Mouse (Mus musculus): ENCODE results near the gene Ass1. TPM values are rescaled to one million over a fixed set of nuclear protein-coding genes. Genes with fewer than 3 reads are reported as not detected.
"Not testable (repeated sequence)": the region's sequence is repeated elsewhere in the genome, so short reads cannot be mapped to it uniquely, and the experiment has no call there.

Ass1 gene
- polyA plus RNA-seq, 1 experiment from 2014 or later: 8.0 TPM

GRCm38 (mm10) chr2:31524641-31525040 is 54.6 kb downstream of the Ass1 start:
- ATAC-seq (ENCODE audit: low FRiP score): no peak
- Histone ChIP-seq H3K27me3 (peaks cover 76% of the 10 kb centered on the region), H3K9ac (no peak overlapping the region), H3K4me2 (no peak overlapping the region), H3K36me3 (no peaks in the 10 kb centered on the region), H3K4me1 (replicated peaks) (peaks cover 16% of the 10 kb centered on the region), H3K9me3 (no peaks in the 10 kb centered on the region), H3K27ac (no peak overlapping the region), H3K4me3 (no peak overlapping the region)
- WGBS: 83% methylated on average over 5 of the region's 5 CpGs

DNA sequence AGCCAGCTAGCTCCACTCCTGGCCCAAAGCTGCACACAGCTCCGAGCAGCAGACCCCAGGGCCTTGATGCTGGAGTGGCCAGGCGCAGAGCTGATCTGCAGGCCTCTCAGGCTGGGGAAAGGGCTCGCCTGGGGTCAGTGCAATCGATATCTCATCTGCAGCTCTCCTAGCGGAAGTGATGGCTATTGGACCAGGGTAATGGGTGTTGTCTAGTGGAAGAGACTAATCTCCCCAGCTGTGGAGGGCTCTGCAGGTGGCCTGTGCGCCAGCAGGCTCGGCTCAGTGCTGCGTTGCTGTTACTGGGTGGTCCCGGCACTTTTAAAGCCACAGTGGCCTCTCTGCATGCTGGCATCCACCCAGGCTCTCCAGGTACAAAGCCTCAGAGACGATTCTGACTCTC is 55.8 kb downstream of the Ass1 start:
- ATAC-seq (ENCODE audit: low FRiP score): no peak
- Histone ChIP-seq H3K9me3 (no peaks in the 10 kb centered on the region), H3K27ac (no peak overlapping the region), H3K36me3 (no peaks in the 10 kb centered on the region), H3K27me3 (peaks cover 85% of the 10 kb centered on the region), H3K9ac (no peak overlapping the region; the same call in 1 of the 2 replicates), H3K4me3 (no peak overlapping the region), H3K4me2 (no peak overlapping the region), H3K4me1 (replicated peaks) (peaks cover 11% of the 10 kb centered on the region; the same call in 1 of the 2 replicates)
- 25% methylated on average over 10 of the region's 10 CpGs for WGBS

DNA sequence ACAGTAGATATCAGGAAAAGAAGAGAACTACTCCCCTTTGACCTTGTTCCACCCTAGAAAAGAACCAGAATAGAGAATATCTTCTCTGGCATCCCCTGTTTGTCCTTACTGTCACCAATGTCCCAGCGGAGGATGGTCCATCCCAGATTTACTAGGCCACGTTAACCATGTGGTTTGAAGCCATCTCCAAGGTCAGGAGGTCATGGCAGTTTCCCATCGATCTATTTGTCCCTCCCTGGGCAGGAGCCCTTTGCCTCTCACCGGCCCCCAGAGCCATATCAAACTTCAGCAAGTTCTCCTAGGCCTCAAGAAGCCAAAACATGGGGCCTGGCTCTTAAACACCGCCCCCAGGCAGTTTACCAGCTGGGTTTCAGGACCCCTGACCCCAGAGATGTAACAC is 60.2 kb downstream of the Ass1 start:
- H3K4me3 ChIP-seq: no peak overlapping the region
- H3K4me2 ChIP-seq: no peak overlapping the region
- peaks cover 66% of the 10 kb centered on the region for H3K27me3 ChIP-seq
- 66% methylated on average over 5 of the region's 5 CpGs for WGBS
- peaks cover 11% of the 10 kb centered on the region; the same call in 1 of the 2 replicates for H3K4me1 ChIP-seq (replicated peaks)
- no peak for ATAC-seq (ENCODE audit: low FRiP score)
- H3K9me3 ChIP-seq: no peaks in the 10 kb centered on the region
- H3K36me3 ChIP-seq: no peaks in the 10 kb centered on the region
- no peak overlapping the region for H3K27ac ChIP-seq
- H3K9ac ChIP-seq: no peak overlapping the region

DNA sequence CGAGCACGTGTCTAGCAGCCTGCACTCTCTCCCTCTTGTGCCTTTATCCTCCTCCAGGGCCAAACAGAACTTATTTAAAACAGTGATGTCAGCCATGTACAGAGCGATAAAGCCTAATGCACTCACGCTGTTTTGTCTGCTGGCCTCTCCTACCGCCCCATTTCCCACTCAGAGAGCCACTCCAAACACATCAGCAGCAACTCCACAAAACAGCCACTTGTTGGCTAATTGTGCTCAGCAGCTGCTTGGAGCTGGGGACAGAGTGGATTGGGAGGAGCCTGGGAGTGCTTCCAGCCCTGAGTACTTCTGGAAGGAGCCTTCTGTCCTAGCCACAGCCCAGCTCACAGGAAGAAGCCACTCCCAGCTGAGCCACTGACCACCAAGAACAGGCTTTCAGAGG is 67.0 kb downstream of the Ass1 start:
- Histone ChIP-seq H3K4me3 (no peak overlapping the region), H3K4me1 (replicated peaks) (no peaks in the 10 kb centered on the region), H3K4me2 (no peak overlapping the region), H3K27me3 (peaks cover 44% of the 10 kb centered on the region), H3K9me3 (no peaks in the 10 kb centered on the region), H3K36me3 (no peaks in the 10 kb centered on the region), H3K27ac (no peak overlapping the region), H3K9ac (no peak overlapping the region)
- no peak for ATAC-seq (ENCODE audit: low FRiP score)
- 91% methylated on average over 5 of the region's 5 CpGs for WGBS

- Histone ChIP-seq H3K9ac (no peak overlapping the region), H3K27ac (no peak overlapping the region), H3K36me3 (no peaks in the 10 kb centered on the region), H3K4me1 (replicated peaks) (no peaks in the 10 kb centered on the region), H3K4me3 (no peak overlapping the region), H3K4me2 (no peak overlapping the region), H3K27me3 (peaks cover 54% of the 10 kb centered on the region), H3K9me3 (no peaks in the 10 kb centered on the region)
- WGBS: 79% methylated on average over 5 of the region's 5 CpGs
- ATAC-seq (ENCODE audit: low FRiP score): no peak
These were observed 68.7 kb downstream of the Ass1 start for GRCm38 (mm10) chr2:31538745-31539144.

GRCm38 (mm10) chr2:31541581-31541980 is 71.6 kb downstream of the Ass1 start:
- ATAC-seq (ENCODE audit: low FRiP score): no peak
- Histone ChIP-seq H3K27me3 (peaks cover 48% of the 10 kb centered on the region), H3K27ac (no peak overlapping the region)

DNA sequence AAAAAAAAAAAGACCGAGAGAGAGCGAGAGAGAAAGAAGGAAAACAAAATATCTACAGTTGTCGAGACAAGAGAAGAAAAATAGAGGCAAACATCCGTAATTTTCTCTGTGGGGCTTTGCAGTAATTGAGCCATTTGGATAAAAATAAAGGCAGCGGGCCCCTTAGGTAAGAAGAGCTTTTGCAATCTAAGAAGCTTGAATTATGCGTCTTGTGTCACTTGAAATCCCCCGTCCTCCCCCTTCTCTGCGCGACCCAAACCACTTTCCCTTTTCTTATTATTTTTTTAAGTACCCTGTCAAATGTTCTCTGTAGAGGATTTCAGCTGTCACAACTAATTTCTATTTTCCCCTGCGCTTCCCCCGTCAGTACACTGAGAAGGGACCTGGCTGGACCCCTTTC is 77.7 kb downstream of the Ass1 start:
- no peak overlapping the region for H3K27ac ChIP-seq
- WGBS: 62% methylated on average over 11 of the region's 11 CpGs
- H3K27me3 ChIP-seq: peaks cover 34% of the 10 kb centered on the region
- no peaks in the 10 kb centered on the region for H3K36me3 ChIP-seq
- no peak overlapping the region for H3K4me3 ChIP-seq
- no peaks in the 10 kb centered on the region for H3K4me1 ChIP-seq (replicated peaks)
- H3K9me3 ChIP-seq: no peaks in the 10 kb centered on the region
- no peak for ATAC-seq (ENCODE audit: low FRiP score)
- no peak overlapping the region for H3K9ac ChIP-seq
- no peak overlapping the region for H3K4me2 ChIP-seq

More at GRCm38 (mm10) chr2:31541581-31541980, 71.6 kb downstream of the Ass1 start:
- Histone ChIP-seq H3K36me3 (no peaks in the 10 kb centered on the region), H3K9ac (no peak overlapping the region), H3K4me3 (no peak overlapping the region), H3K9me3 (no peaks in the 10 kb centered on the region), H3K4me2 (no peak overlapping the region), H3K4me1 (replicated peaks) (no peaks in the 10 kb centered on the region)
- WGBS: 96% methylated on average over 5 of the region's 5 CpGs

DNA sequence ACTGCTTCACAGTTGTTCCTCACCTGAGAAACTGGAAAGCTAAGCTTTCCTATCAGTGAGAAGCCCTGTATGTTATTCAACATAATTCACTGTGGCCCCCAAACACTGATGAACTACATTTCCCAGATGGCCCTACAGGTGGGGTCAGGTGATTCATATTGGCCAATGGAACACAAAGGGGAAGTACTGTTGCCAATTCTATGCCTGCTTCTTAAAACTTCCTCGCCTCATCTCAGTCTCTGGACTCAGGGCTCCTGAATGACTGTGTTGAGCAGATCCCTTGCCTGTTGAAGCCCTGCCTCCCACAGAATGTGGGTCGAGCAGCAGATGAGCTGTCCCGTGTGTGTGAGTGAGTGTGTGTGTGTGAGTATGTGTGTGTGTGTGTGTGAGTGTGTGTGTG is 80.5 kb downstream of the Ass1 start:
- no peaks in the 10 kb centered on the region for H3K36me3 ChIP-seq
- H3K9me3 ChIP-seq: no peaks in the 10 kb centered on the region
- H3K27me3 ChIP-seq: peaks cover 33% of the 10 kb centered on the region
- no peak for ATAC-seq (ENCODE audit: low FRiP score)
- no peak overlapping the region for H3K4me2 ChIP-seq
- WGBS: 85% methylated on average over 3 of the region's 3 CpGs
- H3K9ac ChIP-seq: no peak overlapping the region
- no peak overlapping the region for H3K4me3 ChIP-seq
- H3K4me1 ChIP-seq (replicated peaks): no peaks in the 10 kb centered on the region
- H3K27ac ChIP-seq: no peak overlapping the region

- not testable (repeated sequence) for H3K27ac ChIP-seq; H3K4me1 ChIP-seq (replicated peaks); ATAC-seq (ENCODE audit: low FRiP score); H3K9ac ChIP-seq; H3K36me3 ChIP-seq; H3K4me3 ChIP-seq; H3K9me3 ChIP-seq; H3K4me2 ChIP-seq
- 90% methylated on average over 1 of the region's 3 CpGs for WGBS
- H3K27me3 ChIP-seq: peaks cover 28% of the 10 kb centered on the region
These were observed 81.3 kb downstream of the Ass1 start for GRCm38 (mm10) chr2:31551351-31551750.

GRCm38 (mm10) chr2:31551971-31552370 is 82.0 kb downstream of the Ass1 start:
- no peaks in the 10 kb centered on the region for H3K4me1 ChIP-seq (replicated peaks)
- H3K27ac ChIP-seq: no peak overlapping the region
- H3K27me3 ChIP-seq: peaks cover 27% of the 10 kb centered on the region
- ATAC-seq (ENCODE audit: low FRiP score): no peak
- no peaks in the 10 kb centered on the region for H3K36me3 ChIP-seq
- H3K9ac ChIP-seq: no peak overlapping the region; the same call in 1 of the 2 replicates
- H3K4me2 ChIP-seq: no peak overlapping the region
- no peaks in the 10 kb centered on the region for H3K9me3 ChIP-seq
- WGBS: 86% methylated on average over 10 of the region's 10 CpGs
- H3K4me3 ChIP-seq: no peak overlapping the region

DNA sequence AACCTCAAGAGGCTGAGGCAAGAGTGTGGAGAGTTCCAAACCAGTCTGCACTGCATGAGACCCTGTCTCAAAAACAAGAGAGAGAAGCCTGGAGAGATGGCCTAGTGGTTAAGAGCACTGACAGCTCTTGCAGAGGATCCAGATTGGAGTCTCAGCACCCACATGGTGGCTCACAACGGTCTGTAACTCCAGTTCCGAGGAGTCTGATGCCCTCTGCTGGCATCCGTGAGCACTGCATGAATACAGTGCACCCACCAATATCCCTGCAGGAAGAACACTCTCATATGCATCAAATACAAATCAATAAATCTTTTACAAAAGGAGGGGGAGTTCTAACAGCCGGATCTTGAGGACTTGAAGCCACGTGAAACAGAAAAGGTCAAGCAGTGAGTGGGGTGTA is 84.6 kb downstream of the Ass1 start:
- no peaks in the 10 kb centered on the region for H3K9me3 ChIP-seq
- no peak overlapping the region for H3K27ac ChIP-seq
- H3K27me3 ChIP-seq: peaks cover 25% of the 10 kb centered on the region
- H3K4me1 ChIP-seq (replicated peaks): no peaks in the 10 kb centered on the region
- no peak for ATAC-seq (ENCODE audit: low FRiP score)
- no peaks in the 10 kb centered on the region for H3K36me3 ChIP-seq
- WGBS: 83% methylated on average over 5 of the region's 5 CpGs
- H3K4me3 ChIP-seq: no peak overlapping the region
- no peak overlapping the region for H3K9ac ChIP-seq
- H3K4me2 ChIP-seq: no peak overlapping the region

Data from hindbrain, embryonic 13.5 days (tissue).